Mouse (Mus musculus) stomach, embryonic 14.5 days (tissue): Measurements from ENCODE around the gene Vmn1r5. TPM values are rescaled to one million over a fixed set of nuclear protein-coding genes. Genes with fewer than 3 reads are reported as not detected.
"Not testable (repeated sequence)": the region's sequence is repeated elsewhere in the genome, so short reads cannot be mapped to it uniquely, and the experiment has no call there.

Experiments used
- ATAC-seq: fragments of 200-750 bp; cut with Nextera tagmentation; 2 replicates; pipeline ENCODE4 v1.8.0; 2017; ENCODE audit warnings: low read depth, moderate TSS enrichment; ENCODE audit not compliant: insufficient number of reproducible peaks, insufficient read depth, low FRiP score
- H3K27ac ChIP-seq: fragments of 300-500 bp; sonication (generic); 2 replicates; pipeline ENCODE4 v1.5.1; 2014; ENCODE audit warnings: mild to moderate bottlenecking, low read length, moderate library complexity, mixed read lengths
- H3K27me3 ChIP-seq: fragments of 300-500 bp; sonication (generic); 2 replicates; pipeline ENCODE4 v1.6.1; 2014; ENCODE audit warnings: low read length, control low read depth, mixed read lengths; ENCODE audit not compliant: control insufficient read depth, insufficient read depth
- H3K36me3 ChIP-seq: fragments of 300-500 bp; sonication (generic); 2 replicates; pipeline ENCODE4 v1.6.1; 2014; ENCODE audit warnings: mild to moderate bottlenecking, control low read depth, low read length, moderate library complexity, mixed read lengths; ENCODE audit not compliant: control insufficient read depth, insufficient read depth
- H3K4me1 ChIP-seq: fragments of 300-500 bp; sonication (generic); 2 replicates; pipeline ENCODE4 v1.6.1; 2014; ENCODE audit warnings: low read length, control low read depth, mixed read lengths; ENCODE audit not compliant: control insufficient read depth, insufficient read depth
- H3K4me2 ChIP-seq: fragments of 300-500 bp; sonication (generic); replicated peaks from 2 replicates; pipeline ENCODE4 v1.6.1; 2014; ENCODE audit warnings: low read depth, low read length, control low read depth
- H3K4me3 ChIP-seq: fragments of 300-500 bp; sonication (generic); 2 replicates; pipeline ENCODE4 v1.5.1; 2014; ENCODE audit warnings: low read depth, low read length, control low read depth
- H3K9ac ChIP-seq: fragments of 300-500 bp; sonication (generic); replicated peaks from 2 replicates; pipeline ENCODE4 v1.6.1; 2014; ENCODE audit warnings: low read depth, mild to moderate bottlenecking, control low read depth, low read length, moderate library complexity, mixed read lengths
- H3K9me3 ChIP-seq: fragments of 300-500 bp; sonication (generic); 2 replicates; pipeline ENCODE4 v1.6.1; 2016; ENCODE audit warnings: low read depth, low read length, control low read depth; ENCODE audit not compliant: control insufficient read depth
- WGBS: fragments of 180-500 bp; shearing (Covaris S2); extraction: QIAGEN DNeasy Blood & Tissue Kit; methylation state at CpG from one replicate; pipeline ENCODE4 v1.1.7; 2014; 5-methylcytosine and 5-hydroxymethylcytosine counted together
- polyA plus RNA-seq: library from polyadenylated mRNA; unstranded; fragments of >200 nt; fragmentation: Nextera tagmentation; extraction: Ambion mirVana; gene quantifications from 2 replicates; pipeline ENCODE4 v1.2.1, GENCODE M21; 2014

Vmn1r5 gene
- polyA plus RNA-seq, 1 experiment from 2014 or later: not detected

GRCm38 (mm10) chr6:57025224-57025623 is 55.2 kb downstream of the Vmn1r5 start, which contains the start of gene Vmn1r7:
Gene Vmn1r7, minus strand, starts transcription at chr6:57025324.
- 82% methylated on average over 2 of the region's 2 CpGs for WGBS
- not testable (repeated sequence) for H3K4me3 ChIP-seq, H3K4me2 ChIP-seq, H3K9me3 ChIP-seq, H3K36me3 ChIP-seq, H3K27me3 ChIP-seq, H3K9ac ChIP-seq, H3K27ac ChIP-seq, H3K4me1 ChIP-seq, ATAC-seq

DNA sequence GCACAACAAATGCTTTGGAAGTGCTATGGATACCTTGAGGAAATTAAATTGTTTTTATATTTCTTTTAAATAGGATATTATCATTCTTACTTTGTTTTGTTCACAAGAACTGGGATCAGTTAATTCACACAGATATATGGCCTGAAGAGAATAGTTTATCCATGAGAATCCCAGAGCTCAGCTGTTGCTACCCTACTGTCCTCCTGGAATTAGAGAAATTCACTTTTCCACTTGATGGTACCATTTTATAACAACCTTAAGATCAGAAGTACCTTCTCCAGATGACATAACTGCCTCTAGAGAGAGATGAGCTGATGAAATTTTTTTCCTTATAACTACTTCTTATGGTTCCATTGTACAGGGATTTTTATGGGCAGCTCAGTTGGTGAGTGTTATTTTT is 61.9 kb downstream of the Vmn1r5 start, which contains the start of gene Vmn1r8:
Gene Vmn1r8, plus strand, starts transcription at position 301 of the 400 bp plus-strand sequence.
- Histone ChIP-seq H3K27me3 (no peaks in the 10 kb centered on the region), H3K9ac (no peak within 1 kb of the TSS), H3K4me3 (no peak within 1 kb of the TSS), H3K36me3 (no peaks in the 10 kb centered on the region), H3K9me3 (no peaks in the 10 kb centered on the region), H3K4me2 (no peak within 1 kb of the TSS), H3K4me1 (no peaks in the 10 kb centered on the region), H3K27ac (no peak within 1 kb of the TSS)
- ATAC-seq: no peak

DNA sequence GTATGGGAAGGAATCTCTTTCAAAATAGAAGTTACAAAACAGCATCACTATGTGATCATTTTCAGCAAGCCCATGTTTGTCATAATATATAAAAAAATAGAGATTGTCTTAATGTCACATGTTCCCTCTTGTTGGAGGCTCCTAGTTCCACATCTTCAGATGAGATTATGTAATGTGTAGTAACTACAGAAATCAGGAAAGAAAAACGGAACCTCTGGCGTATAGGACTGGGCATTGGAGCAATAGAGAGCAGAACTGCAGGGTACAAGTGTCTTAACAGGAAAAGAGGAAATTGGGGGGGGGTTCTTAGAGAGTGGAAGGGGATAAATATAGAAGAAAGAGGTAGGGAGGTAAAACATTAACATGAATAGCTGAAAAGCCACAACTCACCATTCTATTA is 64.6 kb downstream of the Vmn1r5 start:
- H3K9me3 ChIP-seq: no peaks in the 10 kb centered on the region
- H3K4me2 ChIP-seq: no peak overlapping the region
- H3K4me1 ChIP-seq: no peaks in the 10 kb centered on the region
- no peak for ATAC-seq
- WGBS: 86% methylated on average over 2 of the region's 2 CpGs
- H3K27me3 ChIP-seq: no peaks in the 10 kb centered on the region
- no peak overlapping the region for H3K4me3 ChIP-seq
- H3K27ac ChIP-seq: no peak overlapping the region
- no peaks in the 10 kb centered on the region for H3K36me3 ChIP-seq
- H3K9ac ChIP-seq: no peak overlapping the region

Other genes starting within 250 kb of the Vmn1r5 start
- 31.7 and 34.4 TPM in 2 replicates for gene Kbtbd2, start 172.5 kb upstream of the Vmn1r5 start, polyA plus RNA-seq
- gene Fkbp9, start 138.2 kb upstream of the Vmn1r5 start, polyA plus RNA-seq: 149 and 163 TPM in 2 replicates
- gene Nt5c3, start 46.3 kb upstream of the Vmn1r5 start, polyA plus RNA-seq: 75.1 and 80.5 TPM in 2 replicates
- gene Vmn1r4, start 46.3 kb upstream of the Vmn1r5 start, polyA plus RNA-seq: 0.43 TPM in 1 of 2 replicates, not detected in the other
- gene Vmn1r6, start 27.0 kb downstream of the Vmn1r5 start, polyA plus RNA-seq: not detected in 2 replicates
- gene Vmn1r7, start 55.1 kb downstream of the Vmn1r5 start, polyA plus RNA-seq: not detected in 2 replicates
- gene Vmn1r8, start 62.0 kb downstream of the Vmn1r5 start, polyA plus RNA-seq: not detected in 2 replicates
- gene Vmn1r9, start 96.5 kb downstream of the Vmn1r5 start, polyA plus RNA-seq: not detected in 2 replicates
- gene Vmn1r10, start 139.2 kb downstream of the Vmn1r5 start, polyA plus RNA-seq: not detected in 2 replicates
- not detected in 2 replicates for gene Vmn1r11, start 163.2 kb downstream of the Vmn1r5 start, polyA plus RNA-seq
- not detected in 2 replicates for gene Vmn1r12, start 186.6 kb downstream of the Vmn1r5 start, polyA plus RNA-seq
- not detected in 2 replicates for gene Vmn1r13, start 233.0 kb downstream of the Vmn1r5 start, polyA plus RNA-seq